Mouse (Mus musculus): ENCODE data around the gene Emc8. TPM values are rescaled to one million over a fixed set of nuclear protein-coding genes. Genes with fewer than 3 reads are reported as not detected.

The Emc8 gene
- polyA plus RNA-seq, 1 experiment from 2014 or later = 137 TPM

DNA sequence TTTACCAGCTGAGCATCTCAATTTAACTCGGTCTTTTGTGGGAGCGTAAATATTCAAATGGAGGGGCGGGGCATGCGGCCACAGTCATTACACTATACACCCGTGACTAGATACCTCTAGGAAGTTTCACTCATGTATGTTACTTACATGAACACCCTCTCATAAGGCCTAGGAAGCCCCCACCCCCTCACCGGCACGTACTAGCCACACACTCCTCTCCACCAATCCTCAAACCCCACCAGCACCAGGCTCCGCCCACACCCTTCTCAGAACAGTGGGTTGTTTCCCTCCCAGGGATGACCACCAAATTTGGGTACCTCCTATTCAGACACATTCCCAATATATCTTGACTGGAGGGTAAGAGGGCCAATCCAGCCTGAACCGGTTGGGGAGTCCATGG is 60.9 kb downstream of the Emc8 start:
- Histone ChIP-seq H3K9ac (replicated peaks; ENCODE audit: low read depth) (no peak overlapping the region), H3K4me3 (ENCODE audit: low read depth, low read length) (no peak overlapping the region), H3K27ac (ENCODE audit: low read length) (no peak overlapping the region), H3K4me2 (replicated peaks; ENCODE audit: low read depth, low read length) (no peak overlapping the region), H3K27me3 (replicated peaks; ENCODE audit: insufficient read depth, low read length) (no peaks in the 10 kb centered on the region), H3K36me3 (ENCODE audit: insufficient read depth, low read length) (no peaks in the 10 kb centered on the region), H3K4me1 (ENCODE audit: insufficient read depth, low read depth, low read length) (no peaks in the 10 kb centered on the region), H3K9me3 (ENCODE audit: low read length) (no peaks in the 10 kb centered on the region)
- TF ChIP-seq CTCF (IDR thresholded peaks at IDR 0.05) = no peak
- no peak for TF ChIP-seq EP300 (IDR thresholded peaks at IDR 0.05)
- ATAC-seq = no peak
- 80% methylated on average over 9 of the region's 9 CpGs for WGBS
- DNase-seq (ENCODE audit: low spot score) = no peak

Other genes with a start within 250 kb of the Emc8 start
- 10.9 and 13.4 TPM in 2 replicates for gene Gins2, start 79.3 kb downstream of the Emc8 start, polyA plus RNA-seq (2015; fragmentation: Nextera tagmentation; extraction: Ambion mirVana)
- gene 1190005I06Rik, start 20.9 kb downstream of the Emc8 start, polyA plus RNA-seq (2015; fragmentation: Nextera tagmentation; extraction: Ambion mirVana) = 2.0 and 2.1 TPM in 2 replicates
- 1.00 and 1.3 TPM in 2 replicates for gene Gm27021, start 494 bp downstream of the Emc8 start, polyA plus RNA-seq (2015; fragmentation: Nextera tagmentation; extraction: Ambion mirVana)
- 1,092 and 1,166 TPM in 2 replicates for gene Cox4i1, start 351 bp downstream of the Emc8 start, polyA plus RNA-seq (2015; fragmentation: Nextera tagmentation; extraction: Ambion mirVana)
- 36.0 and 36.4 TPM in 2 replicates for gene Irf8, start 67.8 kb upstream of the Emc8 start, polyA plus RNA-seq (2015; fragmentation: Nextera tagmentation; extraction: Ambion mirVana)

All from lung, postnatal 0 days (tissue).